Mouse (Mus musculus): ENCODE results near the gene BC030870.
"Not testable (repeated sequence)": the region's sequence is repeated elsewhere in the genome, so short reads cannot be mapped to it uniquely, and the experiment has no call there.

BC030870 gene

DNA sequence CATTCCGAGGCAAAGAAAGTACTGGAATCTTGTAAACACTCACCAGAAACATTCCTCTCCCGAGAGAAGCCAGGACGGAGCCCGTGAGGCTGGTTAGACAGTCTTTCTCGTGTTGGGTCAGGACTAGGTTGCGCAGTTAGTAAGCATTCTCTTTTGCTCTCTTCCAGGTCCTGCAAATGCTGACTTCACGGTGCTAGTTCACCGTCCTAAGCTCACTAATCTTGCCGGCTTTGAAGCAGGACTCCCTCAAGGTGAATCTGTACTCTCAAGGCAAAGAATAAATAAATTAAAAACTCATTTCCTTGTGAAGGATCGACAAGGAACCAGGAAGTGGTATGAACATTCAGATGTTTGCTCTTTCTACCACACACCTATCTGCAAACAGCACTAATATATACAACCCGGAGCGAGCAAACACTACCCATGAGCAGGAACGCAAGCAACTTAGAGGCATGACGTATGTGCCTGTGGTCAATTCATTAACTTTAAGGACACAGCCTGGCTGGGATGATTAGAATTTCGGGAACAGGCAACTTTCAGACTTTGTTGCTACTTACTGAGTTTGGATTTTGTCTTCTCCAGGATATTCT, at the start of gene BC030870:
TSS of gene BC030870 (minus strand) at position 365 of the 590 bp plus-strand sequence.
- no peak for DNase-seq (ENCODE audit: low read depth, low spot score)

DNA sequence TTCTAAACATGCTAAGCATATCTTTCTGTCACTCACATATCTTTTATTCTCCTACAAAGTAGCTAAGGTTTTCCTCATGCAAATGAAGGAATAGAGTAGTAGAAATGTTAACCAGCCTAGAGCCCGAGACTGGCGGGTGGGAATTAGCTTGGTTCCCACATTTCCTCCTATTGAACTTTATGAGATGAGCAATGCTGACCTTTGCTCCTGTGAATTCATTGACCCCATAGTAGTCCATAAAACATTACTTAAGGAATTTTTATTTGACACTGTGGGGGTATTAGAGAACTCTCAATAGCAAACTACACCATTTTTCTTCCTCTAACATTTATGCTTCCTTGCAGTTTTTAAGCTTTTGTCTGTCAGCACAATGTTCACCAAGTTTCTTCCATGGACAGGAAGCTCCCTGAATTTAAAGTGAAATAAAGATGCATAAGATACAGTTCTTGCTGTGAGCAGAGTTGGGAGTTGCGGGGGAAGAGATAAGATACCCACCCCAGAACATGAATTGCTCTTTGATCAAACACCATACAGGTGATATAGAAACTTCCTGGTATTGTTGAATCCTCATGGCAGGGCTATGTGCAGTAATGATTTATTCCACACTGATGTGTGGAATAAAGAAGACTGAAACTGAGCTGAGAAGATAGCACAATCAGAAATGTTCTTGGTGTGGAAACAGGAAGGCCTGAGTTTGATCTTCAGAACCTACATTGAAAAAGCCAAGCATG, 45.5 kb upstream of the BC030870 start:
- DNase-seq (ENCODE audit: low read depth, low spot score), result no peak

DNA sequence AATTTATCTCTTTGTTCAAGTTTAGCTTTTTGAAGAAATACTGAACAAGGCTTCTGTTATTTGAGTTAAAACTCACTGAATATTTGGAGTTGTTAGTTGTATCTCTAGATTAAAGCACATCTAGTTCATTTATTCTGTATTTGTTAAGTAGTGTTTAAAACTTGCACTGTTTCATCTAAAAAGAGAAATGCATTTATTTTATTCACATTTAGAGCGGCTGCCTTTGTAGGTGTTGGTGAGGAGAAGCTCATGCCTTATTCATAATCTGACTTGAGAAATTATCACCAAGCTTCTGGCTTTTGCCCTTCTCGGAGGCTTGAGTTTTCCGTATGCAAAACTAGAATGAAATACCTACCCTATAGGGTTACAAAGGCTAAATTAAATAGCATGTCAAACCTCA, 39.8 kb upstream of the BC030870 start:
- no peak for DNase-seq (ENCODE audit: low read depth, low spot score)

DNA sequence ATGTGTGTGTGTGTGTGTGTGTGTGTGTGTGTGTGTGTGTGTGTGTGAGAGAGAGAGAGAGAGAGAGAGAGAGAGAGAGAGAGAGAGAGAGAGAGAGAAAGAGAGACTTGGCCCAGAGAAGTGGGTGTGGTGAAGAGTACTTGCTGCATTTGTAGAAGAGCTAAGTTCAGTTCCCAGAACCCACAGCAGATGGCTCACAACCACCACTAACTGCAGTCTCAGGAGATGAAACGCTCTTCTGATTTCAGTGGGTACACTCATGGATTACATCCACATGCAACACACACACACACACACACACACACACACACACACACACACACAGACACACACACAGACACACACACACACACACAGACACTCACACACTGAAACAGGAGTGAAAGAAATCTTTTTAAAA, 31.3 kb upstream of the BC030870 start:
- not testable (repeated sequence) for DNase-seq (ENCODE audit: low read depth, low spot score)

DNA sequence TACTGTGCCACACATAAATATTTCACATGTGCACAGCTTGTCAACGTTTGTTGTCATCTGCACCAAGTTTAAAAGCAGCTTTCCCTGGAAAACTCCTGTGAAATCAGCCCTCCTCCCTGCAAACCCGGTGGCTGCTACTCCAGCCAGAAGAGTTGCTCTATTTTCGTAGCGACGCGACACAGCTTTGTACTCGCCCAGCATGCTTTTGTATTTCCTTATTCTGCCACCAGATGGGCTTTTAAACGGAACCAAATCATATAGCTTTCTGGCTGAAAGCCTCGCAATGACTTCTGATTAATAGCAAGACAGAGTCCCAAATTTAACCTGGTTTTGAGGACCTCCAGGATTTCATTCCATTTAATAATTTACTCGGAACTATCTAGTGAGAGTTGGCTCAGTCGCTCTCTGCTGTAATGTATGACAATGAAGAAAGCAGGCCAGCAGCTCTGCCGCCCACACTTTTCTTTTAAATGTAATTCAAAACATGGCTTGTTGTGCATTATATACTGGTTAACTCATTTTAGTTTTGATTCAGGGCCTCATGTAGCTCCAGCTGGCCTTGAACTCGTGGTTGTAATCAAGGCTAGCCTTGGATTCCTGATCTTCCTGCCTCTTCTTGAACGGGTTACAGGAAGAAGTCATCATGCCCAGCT, 29.9 kb upstream of the BC030870 start:
- no peak for DNase-seq (ENCODE audit: low read depth, low spot score)

DNA sequence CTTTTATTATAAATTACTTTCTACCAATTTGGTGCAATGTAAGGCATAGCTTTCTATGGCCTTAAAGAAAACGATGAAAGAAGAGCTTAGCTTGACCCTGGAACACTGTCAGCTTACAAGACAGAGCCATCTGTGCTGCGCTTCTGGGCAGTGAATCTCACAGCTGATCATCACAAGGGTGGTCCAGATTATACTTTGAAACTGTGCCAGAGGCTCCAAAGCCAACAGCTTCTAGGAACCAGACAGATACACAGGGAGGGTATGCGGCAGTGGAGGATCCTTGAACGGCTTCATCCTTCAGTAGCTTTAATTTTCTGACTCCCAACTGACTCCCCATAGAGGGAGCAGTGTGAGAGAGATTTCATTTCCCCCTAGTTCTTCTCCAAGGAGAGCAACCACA, 28.5 kb upstream of the BC030870 start:
- no peak for DNase-seq (ENCODE audit: low read depth, low spot score)

DNA sequence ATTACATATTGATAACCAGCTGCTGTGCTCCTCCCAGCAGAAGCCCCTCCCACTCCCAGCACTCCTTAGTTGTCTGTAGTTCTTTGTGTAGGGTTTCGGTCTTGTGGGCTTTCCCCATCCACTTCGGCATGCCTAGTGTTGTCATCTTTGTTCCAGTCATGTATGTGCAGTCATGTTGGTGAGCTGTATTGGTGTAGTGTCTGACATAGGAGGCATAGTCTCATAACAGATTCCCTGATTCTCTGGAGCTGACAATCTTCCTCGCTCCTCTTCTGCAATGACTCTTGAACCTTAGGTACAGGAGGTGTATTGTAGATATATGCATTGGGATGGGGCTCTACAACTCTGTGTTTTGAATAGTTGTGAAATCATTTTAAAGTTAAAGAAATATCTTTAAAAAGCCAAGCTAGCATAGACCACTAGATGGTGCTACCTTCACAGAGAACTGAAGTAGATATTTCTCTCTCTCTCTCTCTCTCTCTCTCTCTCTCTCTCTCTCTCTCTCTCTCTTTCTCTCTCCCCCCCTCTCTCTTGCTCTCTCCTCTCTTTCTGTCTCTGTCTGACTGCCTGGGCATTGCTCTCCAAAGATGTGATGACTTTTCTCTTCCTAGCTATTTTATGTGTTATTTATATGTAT, 9.6 kb upstream of the BC030870 start:
- DNase-seq (ENCODE audit: low read depth, low spot score), result no peak

DNA sequence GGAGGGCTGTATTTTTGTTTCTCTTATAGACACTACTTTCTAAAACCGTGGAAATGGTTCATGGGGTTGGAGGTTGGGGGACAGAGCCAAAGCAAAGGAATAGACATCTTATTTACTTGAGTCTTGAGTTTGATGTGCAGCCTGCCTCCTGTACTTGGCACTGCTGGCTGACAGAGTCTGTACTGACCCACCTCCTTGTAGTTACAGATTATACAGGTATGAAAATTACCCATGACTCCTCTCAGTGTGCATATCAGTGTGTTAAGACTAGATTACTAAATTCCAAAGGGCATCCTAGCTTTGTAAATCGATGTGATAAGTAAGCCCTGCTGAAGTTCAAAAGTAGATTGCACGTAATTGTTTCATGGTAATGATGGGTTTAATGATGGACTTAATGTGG, 2.9 kb downstream of the BC030870 start:
- DNase-seq (ENCODE audit: low read depth, low spot score), result no peak

DNA sequence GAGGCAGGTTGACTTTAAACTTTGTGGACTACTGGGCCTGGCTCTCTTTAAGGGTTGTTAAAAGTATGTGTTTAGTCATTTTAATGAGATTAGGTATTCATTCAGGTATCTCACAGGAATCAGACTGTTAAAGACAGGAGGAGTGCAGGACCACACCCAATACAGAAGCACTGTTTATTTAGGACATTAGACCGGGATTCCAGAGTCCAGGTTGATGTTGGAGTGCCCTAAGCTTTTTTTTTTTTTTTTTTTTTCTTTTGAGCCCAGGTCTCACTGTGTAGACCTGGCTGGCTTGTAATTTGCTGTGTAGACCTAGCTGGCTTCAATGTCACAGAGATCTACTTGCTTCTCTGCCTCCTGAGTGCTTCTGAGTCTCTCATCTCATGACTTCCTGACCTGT, 3.3 kb downstream of the BC030870 start:
- no peak for DNase-seq (ENCODE audit: low read depth, low spot score)

DNA sequence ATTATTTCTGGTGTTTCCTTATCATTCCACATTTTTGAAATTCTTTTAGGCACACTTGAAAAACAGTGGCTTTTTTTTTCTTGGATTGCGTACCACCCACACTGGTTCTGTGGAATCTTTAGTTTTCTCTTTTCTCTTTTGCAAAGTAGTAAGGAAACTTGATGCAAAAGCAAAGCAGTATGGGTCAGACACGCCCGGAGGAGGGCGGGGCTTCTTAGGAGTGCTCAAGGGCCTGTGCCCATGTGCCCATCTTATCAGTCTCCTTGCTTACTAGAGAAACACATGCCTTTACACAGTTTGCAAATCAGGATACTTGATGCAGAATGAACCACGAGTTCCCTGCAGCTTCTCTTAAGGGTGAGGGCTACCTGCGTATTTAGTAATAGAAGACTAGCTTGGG, 17.3 kb downstream of the BC030870 start:
- DNase-seq (ENCODE audit: low read depth, low spot score), result no peak

DNA sequence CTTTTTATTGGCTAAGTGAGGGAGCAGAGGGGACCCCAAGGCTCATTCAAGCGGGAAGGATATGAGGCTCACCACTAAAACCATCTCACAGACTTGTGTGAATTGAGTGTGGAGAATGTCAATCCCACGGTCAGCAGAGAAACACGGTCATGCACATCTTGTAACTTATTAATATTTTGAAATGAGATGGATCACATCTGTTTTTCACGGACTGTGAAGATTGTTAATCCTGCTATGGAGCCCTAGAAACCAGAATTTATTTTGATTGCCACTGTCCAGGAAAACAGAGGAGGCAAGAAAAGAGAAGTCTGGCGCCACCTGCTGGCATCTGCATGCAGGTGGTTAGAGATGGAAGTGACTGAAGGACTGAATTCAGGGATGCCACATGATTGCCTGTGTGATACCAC, 19.1 kb downstream of the BC030870 start:
- peak; percentile 56 for DNase-seq (ENCODE audit: low read depth, low spot score)

DNA sequence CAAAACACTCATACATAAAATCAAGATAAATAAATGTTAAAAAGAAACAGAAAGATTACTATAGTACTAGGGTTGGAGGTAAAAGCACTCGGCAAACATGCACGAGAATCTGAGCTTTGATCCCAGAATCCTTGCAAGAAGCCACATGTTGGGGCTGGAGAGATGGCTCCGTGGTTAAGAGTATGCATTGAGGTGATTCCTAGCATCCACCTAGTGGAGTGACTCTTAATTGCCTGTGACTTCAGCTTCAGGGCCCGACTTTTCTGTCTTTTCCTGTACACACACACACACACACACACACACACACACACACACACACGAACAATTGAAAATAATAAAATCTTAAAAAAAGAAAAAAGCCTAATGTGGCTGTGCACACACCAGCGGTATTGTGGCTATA, 20.4 kb downstream of the BC030870 start:
- DNase-seq (ENCODE audit: low read depth, low spot score), result no peak

DNA sequence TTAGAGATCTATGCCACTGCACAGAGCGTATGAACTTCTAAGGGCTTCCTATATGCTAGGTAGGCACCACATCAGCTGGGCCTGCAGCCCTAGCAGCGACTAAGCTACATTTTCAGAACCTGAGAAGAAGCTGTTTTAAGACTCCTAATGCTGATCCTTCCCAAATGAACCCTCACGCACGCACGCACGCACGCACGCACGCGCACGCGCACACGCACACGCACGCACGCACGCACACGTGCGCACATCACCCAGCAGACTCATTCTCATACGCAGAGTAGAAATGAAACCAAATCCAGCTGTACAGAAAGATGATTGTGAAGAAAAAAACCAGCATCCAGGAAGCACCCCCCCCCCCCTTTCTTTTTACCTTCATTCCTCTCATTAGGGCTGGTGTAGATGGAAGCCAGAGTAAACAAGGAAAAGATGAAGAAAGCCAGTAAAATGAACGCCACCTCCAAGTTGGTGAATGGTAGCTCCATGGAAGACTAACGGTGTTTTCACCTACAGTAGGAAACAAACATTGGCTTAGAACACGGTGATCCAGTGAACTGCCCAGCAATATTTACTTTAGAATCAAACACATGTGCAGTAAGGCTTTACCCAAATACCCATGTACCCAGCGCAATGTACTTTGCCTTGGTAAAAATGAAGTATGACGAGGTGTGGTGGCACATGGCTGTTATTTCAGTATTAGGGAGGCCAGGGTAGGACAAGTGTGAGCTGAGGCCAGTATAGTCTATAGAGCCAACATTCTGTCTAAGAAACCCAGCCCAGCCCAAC, 21.2 kb downstream of the BC030870 start:
- no peak for DNase-seq (ENCODE audit: low read depth, low spot score)

DNA sequence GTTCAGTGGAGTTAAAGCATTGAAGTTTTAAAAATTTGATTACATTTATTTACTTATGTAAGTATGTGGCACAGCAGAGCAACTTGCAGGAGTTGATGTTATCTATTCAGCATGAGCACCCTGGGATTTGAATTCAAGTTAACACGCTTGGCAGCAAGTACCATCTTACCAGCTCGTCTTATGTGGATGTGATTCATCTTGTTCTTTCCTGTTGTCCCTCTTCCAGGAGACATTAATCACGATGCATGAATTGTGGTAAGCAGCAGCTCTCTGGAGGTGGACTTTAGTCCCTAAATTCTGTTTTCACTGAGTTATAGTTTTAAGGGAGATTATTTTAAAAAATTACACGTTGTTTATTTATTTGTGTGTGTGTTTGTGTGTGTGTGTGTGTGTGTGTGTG, 25.3 kb downstream of the BC030870 start:
- DNase-seq (ENCODE audit: low read depth, low spot score), result no peak

DNA sequence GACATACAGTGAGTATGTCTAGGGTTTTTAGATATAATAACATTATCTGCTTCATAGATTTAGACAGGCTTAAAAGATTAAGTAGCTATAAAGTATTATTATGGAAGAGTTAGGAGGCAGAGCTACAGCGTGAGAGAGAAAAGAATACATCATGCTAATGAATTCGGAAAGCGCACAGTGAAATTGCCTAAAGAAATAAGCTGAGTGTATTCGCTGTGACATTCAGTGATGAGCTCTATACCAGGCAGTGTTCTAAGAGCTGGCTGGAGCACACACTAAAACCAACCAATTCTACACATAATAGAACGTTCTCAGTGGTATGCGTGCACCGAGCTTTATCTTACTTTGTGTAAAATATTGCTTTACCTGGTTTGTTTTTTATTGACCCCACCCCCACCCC, 25.7 kb downstream of the BC030870 start:
- DNase-seq (ENCODE audit: low read depth, low spot score), result no peak

DNA sequence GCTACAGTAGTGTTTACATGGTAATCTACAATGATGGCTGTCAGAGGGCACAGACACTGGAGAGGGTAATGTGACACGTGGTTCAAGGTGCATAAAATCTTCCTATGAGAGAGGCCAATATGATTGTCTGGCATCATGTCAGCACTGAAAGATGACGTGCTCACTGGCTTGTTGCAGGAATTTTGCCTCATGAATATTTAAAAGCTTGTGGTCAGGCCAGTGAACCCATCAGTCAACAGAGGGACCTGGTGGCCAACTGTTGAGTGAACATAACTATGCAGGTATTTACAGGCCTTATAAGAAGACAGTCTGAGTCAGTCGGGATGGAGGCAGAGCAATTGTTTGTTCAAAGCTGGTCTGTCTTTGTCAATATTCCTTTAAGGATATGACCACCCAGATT, 29.6 kb downstream of the BC030870 start:
- DNase-seq (ENCODE audit: low read depth, low spot score), result no peak

DNA sequence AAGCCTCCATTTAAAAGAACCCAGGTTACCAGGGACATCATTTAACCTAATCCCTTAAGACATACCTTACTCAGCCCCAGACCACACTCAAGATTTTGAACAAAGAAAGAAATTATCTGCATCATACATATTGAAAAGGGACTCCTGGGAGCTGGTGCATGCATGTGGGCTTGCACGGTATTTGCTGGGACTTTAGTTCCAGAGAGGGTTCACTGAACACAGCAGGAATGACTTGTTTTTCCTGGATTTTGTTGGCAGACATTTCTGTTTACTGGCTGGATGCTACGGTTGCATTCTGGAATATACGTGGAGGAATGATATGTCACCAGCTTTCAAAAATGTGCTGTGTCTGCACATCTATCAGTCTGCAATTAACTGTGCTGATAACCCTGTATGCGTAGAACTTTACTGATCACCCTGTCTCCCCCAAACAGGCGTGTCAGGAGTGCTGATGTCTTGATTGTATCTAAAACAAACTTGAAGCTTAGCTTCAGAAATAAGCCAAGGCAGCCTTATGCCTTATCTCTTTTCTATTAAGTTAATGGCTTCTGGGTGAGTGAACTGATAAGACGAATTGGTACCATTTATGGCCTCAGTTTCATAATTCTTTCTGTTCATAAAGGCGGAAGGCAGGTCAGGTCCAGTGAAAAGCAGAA, 31.5 kb downstream of the BC030870 start:
- DNase-seq (ENCODE audit: low read depth, low spot score), result no peak

DNA sequence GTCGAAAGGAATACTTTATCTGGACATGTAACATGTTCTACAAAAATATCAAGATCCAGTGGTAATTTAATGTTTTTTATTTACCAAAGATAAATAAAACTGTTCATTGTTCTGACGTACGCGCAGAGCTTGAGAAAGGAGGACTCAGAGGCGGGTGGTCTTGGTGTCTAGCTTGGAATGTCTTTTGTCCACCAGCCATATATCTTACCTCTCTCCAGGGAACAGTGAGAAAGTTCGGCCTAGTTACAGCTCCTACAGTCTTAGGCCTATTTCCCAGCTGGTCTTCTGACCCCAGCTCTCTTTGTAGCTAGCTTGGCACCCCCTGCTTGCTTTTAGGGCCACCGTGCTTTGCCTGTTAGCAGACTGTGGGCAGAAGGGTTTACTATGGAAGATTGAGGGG, 39.6 kb downstream of the BC030870 start:
- DNase-seq (ENCODE audit: low read depth, low spot score), result no peak

DNA sequence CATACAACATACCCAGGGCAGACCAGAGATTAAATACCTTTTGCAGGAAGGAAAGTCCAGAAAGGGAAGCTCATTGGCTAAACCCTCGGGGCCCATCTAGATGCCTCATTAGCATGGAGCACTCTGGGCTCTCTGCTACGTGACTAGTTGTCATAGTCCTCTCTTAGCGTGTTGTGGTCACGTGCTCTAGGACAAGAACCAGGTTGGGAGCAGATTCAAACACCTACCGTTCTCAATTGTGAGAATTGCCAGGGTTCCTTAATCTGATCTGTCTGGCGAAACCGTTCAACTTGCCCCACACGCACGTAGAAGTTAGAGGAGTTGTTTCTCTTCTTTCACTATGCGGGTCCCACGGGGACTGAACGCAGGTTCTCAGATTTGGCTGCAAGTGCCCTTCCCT, 41.2 kb downstream of the BC030870 start:
- no peak for DNase-seq (ENCODE audit: low read depth, low spot score)

DNA sequence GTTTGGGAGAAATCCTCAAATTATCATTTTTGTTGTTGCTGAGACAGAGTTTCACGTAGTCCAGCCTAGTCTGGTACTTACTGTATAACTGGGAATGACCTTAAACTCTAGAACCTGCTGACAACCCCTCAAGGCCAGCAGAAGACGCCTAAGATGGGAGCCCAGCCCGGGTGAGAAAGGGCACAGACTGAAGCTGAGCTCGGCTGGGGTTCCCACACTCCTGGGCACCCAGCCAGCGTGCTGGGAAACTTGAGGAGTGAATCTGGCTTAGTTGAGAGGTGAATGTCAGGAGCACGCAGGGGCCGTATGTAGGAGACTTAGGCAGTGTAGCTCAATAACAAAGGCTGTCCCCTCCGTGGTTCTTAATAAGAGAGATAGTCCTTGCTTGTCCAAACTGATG, 41.7 kb downstream of the BC030870 start:
- DNase-seq (ENCODE audit: low read depth, low spot score), result no peak

DNA sequence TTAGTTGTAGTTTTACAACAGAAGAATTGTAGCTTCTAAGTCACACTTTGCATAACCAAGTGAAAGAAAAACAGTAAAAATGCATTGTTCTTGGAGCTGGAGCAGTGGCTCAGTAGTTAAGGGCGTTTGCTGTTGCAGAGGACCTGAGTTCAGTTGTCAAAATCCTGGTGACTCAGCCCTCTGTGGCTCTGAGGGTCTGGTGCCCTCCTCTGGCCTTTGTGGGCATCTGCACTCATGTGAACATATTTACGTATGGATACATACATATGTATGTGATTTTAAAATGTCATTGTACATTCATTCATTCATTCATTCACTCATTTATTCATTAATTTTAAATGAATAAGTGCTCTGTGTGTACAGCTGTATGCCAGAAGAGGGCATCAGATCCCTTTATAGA, 43.7 kb downstream of the BC030870 start:
- DNase-seq (ENCODE audit: low read depth, low spot score), result no peak

Measured in WW6 (cell line).